Mouse (Mus musculus): ENCODE measurements around the gene Rictor.

DNA sequence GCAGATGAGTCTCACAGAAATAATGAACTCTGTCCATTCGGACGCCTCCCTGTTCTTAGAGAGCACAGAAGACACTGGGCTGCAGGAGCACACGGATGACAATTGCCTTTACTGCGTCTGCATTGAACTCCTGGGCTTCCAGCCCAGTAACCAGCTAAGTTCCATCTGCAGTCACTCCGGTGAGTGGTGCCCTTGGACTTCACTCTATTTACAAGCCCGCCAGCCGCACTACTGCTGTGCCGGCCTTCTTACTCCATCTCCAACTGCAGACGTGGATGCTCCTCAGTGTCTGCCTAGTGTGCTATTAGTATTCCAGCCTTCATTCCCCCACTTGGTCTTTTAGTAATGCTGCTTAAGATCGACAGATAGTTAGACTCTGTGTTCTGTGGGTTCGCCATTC is 83.5 kb downstream of the Rictor start:
- TF ChIP-seq MAX (IDR thresholded peaks at IDR 0.05) (no peak), MYOG (IDR thresholded peaks at IDR 0.05; ENCODE audit: control insufficient read depth, extremely low read depth, insufficient read length) (no peak), CTCF (IDR thresholded peaks at IDR 0.05; ENCODE audit: control insufficient read depth, insufficient read depth, insufficient read length) (no peak), CEBPB (IDR thresholded peaks at IDR 0.05; ENCODE audit: low read depth) (no peak), USF1 (IDR thresholded peaks at IDR 0.05; ENCODE audit: low read depth) (no peak)

Measured in C2C12 (cell line).